Mouse (Mus musculus): ENCODE data around the gene Vmac.

DNA sequence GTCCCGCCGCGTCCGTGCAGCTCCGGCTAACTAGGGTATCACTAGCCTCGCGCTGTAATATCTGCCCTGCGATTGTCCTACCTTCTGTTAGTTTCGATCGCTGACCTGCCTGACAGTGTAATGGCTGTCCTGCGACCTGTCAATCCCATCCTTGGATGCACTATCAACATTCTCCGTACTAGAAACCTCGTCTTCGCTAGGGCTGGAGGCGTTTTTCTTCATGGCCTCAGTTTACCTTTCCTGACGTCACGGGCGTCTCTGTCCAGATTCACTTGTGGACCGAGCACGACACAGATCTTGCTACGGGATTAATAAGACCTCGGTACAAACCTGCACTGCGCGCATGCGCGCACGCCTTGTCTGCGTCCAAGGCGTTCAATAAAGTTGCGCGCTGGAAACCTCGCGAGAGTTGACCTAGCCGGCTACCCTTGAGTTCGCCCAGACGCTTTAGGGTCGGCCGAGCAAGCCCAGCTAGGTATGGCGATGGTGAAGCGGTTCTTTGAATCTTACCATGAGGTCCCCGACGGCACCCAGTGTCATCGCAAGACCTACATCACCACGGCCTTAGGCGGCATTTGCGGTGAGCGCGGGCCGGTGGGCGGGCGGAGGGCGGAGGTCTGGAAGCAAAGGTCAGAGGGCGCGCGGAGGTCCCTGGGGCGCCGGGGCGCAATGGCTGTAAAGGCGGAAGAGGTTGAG is at the start of gene Vmac, which contains the start of gene Ndufa11:
- TF ChIP-seq CTCF (IDR thresholded peaks at IDR 0.05; ENCODE audit: low read depth), result no peak
- peak; percentile 78; the same call in 1 of the 2 replicates for TF ChIP-seq EP300 (IDR thresholded peaks at IDR 0.05; ENCODE audit: low read depth)

Data from liver, postnatal 0 days (tissue).